Mouse (Mus musculus) adrenal gland, adult 2 months (tissue): ENCODE measurements around the gene Fscn2. TPM values are rescaled to one million over a fixed set of nuclear protein-coding genes. Genes with fewer than 3 reads are reported as not detected.

Source experiments
- DNase-seq: peaks from one replicate; pipeline ENCODE4 v3.0.0; 2021
- polyA plus RNA-seq: library from polyadenylated mRNA; depleted of rRNA; stranded (reverse); fragments of >200 nt; gene quantifications from 2 replicates; pipeline ENCODE4 v1.2.3, GENCODE M21; 2012
- total RNA-seq, 2 experiments: library from RNA; stranded (reverse); gene quantifications; 2 replicates each; pipeline ENCODE4 v1.2.3; 2021

The Fscn2 gene
- total and polyA plus RNA-seq, 3 experiments: 0.16 to 0.58 (median 0.17) TPM

GRCm38 (mm10) chr11:120357791-120358401 is 3.4 kb upstream of the Fscn2 start:
- peak; percentile 77 for DNase-seq

GRCm38 (mm10) chr11:120359391-120359790 is 1.9 kb upstream of the Fscn2 start:
- no peak for DNase-seq

GRCm38 (mm10) chr11:120360062-120360461 is 1.3 kb upstream of the Fscn2 start:
- peak; percentile 59 for DNase-seq

- peak; percentile 75 for DNase-seq
These were observed 579 bp upstream of the Fscn2 start for GRCm38 (mm10) chr11:120360755-120361154.

DNA sequence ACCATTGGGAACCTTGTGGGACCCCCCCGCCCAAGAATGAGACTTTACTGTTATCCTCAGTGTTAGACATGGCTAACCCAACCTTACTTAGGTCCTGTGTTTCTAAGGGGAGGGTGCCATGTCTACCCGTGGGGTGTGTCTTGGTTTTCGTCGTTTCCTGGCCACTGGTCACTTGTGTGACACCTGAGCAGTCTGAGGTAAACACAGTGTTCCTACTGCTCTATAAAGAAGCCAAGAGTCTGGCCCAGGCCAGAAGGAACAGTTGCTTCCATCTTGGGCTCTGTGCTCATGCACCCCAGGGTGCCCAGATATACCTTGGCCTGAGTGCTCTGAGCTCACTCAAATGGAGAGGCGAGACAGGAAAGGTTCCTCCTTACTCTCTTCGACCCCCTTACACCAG is 1.6 kb downstream of the Fscn2 start:
- DNase-seq: no peak

- no peak for DNase-seq
These were observed 5.2 kb downstream of the Fscn2 start for GRCm38 (mm10) chr11:120366443-120367027.

GRCm38 (mm10) chr11:120369656-120370055 is 8.3 kb downstream of the Fscn2 start:
- peak; percentile 77 for DNase-seq

DNA sequence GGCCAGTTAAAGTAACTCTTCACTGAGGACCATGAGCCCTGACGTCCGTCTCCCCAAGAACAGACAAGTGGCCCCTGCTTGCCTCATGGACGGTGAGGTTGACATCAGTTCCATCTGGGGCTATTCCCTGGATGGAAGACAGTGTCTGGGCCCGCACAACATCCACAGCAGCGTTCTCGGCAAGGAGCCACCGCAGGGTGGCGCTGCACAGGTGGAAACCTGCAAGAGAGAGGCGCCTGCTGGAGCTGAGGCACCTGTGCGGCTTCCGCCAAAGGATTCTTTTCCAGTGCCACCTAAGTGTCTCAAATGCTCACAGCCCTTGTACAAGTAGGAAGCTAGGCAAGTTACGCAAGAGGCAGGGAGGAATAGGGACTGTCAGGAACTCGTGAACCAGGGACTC is 11.7 kb downstream of the Fscn2 start:
- DNase-seq: no peak

GRCm38 (mm10) chr11:120373820-120374586 is 12.7 kb downstream of the Fscn2 start:
- peak; percentile 76 for DNase-seq

- DNase-seq: no peak
These were observed 14.0 kb downstream of the Fscn2 start for GRCm38 (mm10) chr11:120375324-120375723.

DNA sequence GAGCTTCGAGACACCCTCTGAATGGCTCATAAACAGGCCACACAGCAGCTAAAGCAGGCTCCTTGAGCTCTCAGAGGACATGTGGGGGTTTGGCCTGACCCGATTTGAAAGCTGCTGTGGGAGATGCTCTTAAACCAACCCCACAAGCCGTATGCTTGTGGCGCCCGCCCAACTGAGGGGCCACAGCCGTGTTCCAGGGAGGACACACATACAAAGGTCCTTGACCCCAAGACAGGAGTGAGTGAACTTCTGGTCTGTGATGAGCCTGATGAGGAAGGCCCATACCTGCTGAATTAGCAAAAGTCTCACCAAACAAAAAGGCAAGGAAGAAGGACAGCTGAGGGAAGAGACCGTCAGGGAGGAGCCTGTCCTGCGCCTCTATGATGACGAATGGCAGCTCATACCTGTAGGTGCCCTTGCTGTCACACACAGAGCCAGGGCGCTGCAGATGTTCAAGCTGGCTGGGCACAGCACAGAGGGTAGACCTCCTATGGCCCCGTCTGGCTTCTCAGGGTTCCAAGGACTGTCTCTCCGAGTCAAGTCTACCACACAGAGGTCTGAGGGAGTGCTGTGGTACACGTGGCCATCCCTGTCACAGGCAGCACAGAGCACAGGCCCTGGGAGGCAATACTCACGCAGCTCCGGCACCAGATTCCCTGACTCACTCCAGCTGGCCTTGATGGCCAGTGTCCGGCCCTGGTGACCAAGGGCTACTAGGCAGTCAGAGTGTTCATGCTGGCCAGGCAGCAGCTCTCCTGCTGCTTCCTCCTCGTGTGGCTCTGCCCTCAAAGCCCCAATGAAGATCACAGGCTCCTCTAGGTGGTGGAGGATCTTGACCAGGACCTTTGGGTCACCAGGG is 15.2 kb downstream of the Fscn2 start:
- DNase-seq: peak; percentile 89

GRCm38 (mm10) chr11:120377337-120377736 is 16.0 kb downstream of the Fscn2 start:
- peak; percentile 47 for DNase-seq

DNA sequence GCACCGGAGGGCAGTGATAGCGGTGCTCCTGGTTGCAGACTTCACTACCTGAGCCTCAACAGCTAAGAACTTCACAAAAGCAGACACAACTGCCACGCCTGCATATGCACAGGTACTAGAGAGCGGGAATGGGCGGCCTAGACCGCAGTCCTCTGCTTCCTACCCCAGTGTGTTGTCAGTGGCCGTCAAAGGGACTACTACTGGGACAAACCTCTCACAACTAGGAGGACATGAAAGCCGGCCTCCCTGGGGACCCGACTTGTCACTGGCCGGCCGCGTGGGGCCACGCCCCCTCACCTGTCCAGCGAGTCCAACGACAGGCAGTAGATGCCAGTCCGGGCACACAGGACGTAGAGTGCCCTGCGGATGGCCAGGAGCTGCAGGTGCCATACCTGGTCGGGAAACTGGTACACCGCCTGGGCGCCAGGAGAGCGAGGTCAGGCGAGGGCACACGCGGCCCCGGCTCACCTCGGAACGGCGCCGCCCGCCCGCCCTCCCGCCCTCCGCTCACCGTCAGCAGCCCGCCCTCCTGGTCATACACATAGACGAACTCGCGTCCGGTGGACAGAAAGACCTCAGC is 16.8 kb downstream of the Fscn2 start:
- peak; percentile 48 for DNase-seq

DNA sequence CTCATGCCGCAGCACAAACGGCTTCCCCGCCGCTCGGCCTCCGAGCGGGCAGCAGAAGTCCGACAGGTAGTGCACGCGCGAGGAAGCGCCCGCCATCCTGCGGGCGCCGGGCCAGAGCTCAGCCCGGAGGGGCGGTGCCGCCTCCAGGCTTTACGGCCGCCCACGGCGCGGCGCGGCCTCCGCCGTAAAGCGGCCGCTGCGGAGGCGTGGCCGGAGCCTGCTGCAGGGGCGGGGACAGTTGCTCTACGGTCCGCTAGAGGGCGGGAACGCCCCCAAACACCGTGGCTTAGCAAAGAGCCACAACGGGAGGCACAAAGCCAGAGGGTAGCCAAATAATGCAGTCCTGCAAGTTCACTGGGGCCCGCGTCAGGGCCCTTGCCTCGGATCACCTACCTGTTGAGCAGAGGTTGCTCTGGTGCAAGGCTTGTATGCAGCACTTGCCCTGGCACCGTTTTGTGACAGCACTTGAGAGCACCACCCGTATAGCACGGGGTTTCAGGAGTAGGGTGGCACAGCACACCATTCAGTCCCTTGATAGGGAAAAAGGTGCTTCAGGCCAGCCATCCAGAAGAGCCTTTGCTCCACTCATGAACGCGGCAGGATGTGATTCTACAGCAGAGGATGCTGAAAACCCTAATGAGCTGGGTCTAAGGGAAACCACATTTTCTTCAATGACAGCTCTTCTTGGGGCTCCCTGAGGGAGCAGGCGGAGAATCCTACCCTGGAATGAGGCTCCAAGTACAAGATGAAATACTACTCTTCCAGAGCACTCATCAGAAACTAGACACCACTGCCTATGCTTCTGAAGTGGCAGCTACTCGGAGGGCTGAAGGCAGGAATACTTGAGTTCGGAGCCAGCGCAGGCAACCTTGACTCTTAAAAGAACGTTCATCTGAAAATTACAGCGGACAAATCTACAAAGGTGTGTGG is 17.5 kb downstream of the Fscn2 start, which contains the start of gene Faap100:
Gene Faap100, minus strand, starts transcription at position 154 of the 930 bp plus-strand sequence.
- peak; percentile 95 for DNase-seq

DNA sequence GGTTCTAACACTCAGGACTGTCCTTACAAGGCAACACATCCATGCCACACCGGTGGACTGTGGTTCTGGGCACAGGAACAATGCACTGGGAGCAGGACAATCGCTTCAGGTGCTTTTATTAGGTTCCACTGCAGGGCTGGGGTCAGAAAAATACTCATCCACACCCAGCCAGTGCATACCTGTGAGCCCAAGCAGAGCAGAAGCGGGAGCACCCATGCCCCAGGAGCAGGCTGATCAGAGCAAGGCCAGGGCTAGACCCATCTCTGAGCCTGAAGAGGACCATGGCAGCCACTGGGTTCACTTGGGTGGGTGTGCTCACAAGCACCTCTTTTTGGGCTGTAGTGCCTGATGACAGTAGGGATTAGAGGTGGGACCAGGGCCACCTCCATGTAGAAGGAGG is 18.9 kb downstream of the Fscn2 start:
- DNase-seq: no peak

DNA sequence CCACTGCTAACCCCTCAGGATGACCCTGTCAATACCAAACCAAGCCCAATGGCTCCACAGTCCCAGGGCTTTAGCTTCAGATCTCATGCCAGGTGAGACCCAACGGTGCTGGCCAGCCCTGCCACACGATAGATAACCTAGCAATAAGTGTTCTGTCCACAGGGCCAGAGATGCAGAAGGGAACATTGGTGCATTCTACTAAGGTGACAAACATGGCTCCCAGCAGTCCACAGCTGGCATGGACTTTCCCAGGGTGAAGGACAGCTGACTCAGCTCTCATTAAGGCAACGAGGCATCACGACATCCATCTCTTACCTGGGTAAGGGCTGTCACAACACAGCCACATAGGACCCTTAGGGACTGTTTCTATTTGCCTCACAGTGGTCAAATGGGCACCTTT is 19.8 kb downstream of the Fscn2 start:
- no peak for DNase-seq

- no peak for DNase-seq
These were observed 21.2 kb downstream of the Fscn2 start for GRCm38 (mm10) chr11:120382509-120382908.

DNA sequence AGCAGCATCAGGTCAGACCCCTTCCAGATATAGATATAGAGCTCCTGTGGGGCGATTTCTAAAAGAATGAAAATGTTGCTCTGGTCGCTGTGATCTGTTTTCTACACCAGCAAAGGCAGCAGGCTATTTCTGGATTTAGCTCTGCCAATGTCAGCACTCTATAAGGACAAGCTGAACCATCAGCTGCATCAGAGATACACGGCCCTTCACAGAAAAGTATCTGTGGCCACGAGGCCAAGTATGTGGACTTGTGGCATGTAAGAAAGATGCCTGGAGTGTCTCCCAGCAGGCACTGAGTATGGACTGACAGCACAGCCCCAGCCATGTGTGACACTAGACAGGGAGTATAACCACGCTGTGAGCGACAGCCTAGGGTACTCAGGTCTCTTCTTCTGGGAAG is 25.3 kb downstream of the Fscn2 start:
- DNase-seq: no peak

DNA sequence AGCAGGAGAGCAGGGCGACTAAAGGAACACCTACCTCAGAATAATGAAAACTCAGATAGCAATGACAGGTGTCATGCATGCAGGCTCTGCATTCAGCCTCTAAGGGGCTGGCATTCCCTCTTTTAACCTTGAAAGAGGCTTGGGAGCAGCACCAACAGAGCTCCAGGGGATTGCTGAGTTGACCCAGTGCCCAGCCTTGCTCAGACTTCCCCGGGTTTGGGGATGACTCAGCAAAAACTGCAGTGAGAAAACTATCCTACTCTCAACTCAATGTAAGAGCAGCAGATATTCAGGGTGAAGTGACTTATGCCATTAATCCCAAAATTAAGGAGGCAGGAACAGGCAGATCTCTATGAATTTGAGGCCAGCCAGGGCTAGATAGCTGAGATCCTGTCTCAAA is 25.8 kb downstream of the Fscn2 start:
- DNase-seq: peak; percentile 79

DNA sequence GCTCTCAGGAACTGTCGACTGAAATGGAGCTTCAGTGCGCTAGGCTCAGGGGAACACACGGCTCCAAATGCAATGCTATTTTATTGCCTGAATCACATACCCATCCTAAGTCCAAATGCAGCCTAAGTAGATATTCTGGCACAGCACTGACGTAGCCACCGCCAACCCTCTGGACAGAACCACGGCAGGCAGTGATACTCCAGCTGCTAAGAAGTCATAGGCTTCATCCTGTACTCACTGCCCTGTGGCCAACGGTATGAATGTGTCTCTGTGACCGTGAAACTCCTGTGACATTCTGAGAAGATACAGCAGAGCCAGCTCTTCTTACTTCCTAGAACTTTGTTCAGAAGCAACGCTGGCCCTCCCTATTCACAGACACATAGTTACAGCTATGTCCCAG is 27.2 kb downstream of the Fscn2 start:
- DNase-seq: no peak

GRCm38 (mm10) chr11:120395661-120396060 is 34.3 kb downstream of the Fscn2 start:
- peak; percentile 57 for DNase-seq
